Mouse (Mus musculus) fat pad, adult 2 months (tissue): ENCODE measurements around the gene Abhd15.

ENCODE experiments used
- DNase-seq: peaks from one replicate; pipeline ENCODE4 v3.0.0-alpha.2; 2011; ENCODE audit warnings: low read depth, low spot score; ENCODE audit errors: extremely low read depth

Abhd15 gene

DNA sequence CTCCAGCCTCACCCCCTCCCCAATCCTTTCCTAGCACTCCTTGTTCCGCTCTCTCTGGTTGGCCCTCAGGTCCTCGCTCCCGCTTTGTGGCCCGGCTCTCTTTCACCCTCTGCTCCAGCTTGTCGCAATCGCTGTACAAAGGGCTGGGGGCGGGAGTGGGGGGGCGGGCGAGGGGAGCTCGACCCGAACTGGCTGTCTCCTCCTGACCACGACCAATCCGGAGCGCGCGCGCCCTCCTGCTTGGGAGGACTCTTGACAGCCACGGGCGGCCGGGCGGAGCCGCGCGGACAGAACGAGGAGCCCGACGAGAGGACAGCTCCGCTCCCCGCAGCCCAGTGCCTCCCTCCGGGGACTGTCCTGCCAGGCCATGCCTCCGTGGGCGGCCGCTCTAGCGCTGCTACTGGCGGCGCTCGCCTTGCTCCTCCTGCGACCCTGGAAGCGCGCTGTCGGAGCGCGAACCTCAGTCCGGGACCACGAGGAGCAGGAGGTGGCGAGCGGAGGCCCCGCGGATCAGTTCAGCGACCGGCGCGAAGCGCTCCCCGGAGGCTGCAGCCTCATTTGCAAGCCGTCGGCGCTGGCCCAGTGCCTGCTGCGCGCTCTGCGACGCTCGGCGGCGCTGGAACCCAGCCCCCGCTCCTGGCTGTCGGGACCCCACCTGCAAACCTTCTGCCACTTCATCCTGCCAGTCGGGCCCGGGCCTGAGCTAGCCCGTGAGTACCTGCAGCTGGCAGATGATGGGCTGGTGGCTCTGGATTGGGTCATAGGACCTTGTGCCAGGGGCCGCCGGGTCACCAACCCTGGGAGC lies at the start of gene Abhd15:
Abhd15 (plus strand) TSS at position 290 of the 805 bp plus-strand sequence.
- no peak for DNase-seq

DNA sequence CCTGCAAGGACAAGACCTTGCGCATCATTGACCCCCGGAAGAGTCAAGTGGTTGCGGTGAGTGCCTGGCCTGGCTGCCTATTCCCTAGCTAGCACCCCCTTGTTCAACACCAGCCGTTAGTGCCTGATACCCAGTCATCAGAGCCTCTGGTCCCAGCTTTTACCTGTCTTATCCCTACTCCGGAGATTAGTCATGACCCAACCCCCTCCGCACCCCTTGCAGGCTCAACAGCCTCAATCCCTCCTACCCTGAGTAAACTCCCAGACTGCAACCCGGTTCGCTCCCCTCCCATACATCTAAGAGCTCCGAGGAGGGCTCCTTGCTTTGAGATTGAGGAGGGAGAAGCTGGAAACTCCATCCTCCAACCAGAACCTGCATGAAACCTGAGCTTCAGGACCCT lies 48.4 kb upstream of the Abhd15 start:
- DNase-seq: no peak

DNA sequence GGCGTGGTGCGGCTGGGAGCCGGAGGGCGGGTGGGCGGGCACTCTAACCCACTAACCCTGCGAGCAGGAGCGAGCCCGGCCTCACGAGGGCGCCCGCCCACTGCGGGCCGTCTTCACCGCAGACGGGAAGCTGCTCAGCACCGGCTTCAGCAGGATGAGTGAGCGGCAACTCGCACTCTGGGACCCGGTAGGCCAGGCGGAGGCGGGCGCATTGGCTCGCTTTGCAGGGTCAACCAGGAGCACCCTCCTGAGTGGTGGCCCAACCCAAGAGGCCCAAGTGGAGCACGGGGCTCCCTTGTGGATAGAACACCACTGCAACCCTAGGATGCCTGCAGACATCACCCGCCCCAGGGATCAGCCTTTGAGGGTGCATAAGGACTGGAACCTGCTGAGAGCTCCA lies 47.8 kb upstream of the Abhd15 start:
- no peak for DNase-seq

GRCm38 (mm10) chr11:77467784-77468183 lies 47.1 kb upstream of the Abhd15 start:
- DNase-seq: no peak

- DNase-seq: no peak
These were observed 46.5 kb upstream of the Abhd15 start for GRCm38 (mm10) chr11:77468397-77468796.

DNA sequence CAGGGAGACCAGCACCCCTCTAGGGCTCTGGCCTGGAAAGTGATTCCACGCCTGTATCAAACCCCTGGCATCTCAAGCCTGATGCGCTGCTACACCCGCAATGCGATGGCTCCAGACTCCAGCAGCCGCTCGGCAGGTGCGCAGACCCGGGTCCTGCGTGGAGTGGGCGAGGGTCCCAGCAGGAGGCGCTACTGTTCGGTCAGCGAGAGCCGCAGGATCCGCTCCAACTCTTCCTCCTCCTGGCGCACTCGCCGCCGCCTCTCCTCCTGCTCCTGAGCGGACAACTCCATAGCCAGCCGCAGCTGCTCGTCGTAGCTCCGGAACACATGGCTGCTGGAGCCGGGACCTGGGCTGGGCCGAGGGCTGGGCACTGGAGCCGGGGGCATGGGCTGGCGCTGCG lies 43.5 kb upstream of the Abhd15 start:
- DNase-seq: no peak

- no peak for DNase-seq
These were observed 42.1 kb upstream of the Abhd15 start for GRCm38 (mm10) chr11:77472775-77473174.

DNA sequence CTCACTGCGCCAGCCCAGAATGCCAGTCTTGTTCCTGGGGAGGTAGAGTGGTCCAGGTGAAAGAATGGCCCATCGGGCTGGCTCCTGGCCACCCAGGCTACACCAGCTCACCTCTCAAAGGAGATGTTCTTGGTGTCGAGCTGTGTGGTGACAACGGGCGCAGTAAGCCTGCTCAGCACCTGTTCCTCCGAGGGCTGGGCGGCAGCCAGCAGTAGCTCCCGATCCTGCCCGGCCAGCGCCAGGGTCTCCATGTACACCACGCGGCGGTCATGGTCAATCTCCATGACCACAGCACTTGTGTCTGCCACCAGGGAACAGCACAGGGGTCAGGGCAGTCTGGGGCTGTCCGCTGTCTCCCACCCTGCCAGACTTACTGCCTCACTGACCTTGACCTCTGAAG lies 38.7 kb upstream of the Abhd15 start:
- DNase-seq: no peak

- DNase-seq: no peak
These were observed 38.0 kb upstream of the Abhd15 start for GRCm38 (mm10) chr11:77476895-77477294.

GRCm38 (mm10) chr11:77483043-77483442 lies 31.9 kb upstream of the Abhd15 start:
- no peak for DNase-seq

- DNase-seq: no peak
These were observed 31.2 kb upstream of the Abhd15 start for GRCm38 (mm10) chr11:77483510-77484255.

- DNase-seq: no peak
These were observed 29.7 kb upstream of the Abhd15 start for GRCm38 (mm10) chr11:77485229-77485628.

GRCm38 (mm10) chr11:77486798-77487197 lies 28.1 kb upstream of the Abhd15 start:
- no peak for DNase-seq

GRCm38 (mm10) chr11:77488771-77489581 lies 25.9 kb upstream of the Abhd15 start:
- DNase-seq: no peak

- no peak for DNase-seq
These were observed 25.2 kb upstream of the Abhd15 start, which contains the start of gene Ankrd13b for GRCm38 (mm10) chr11:77489591-77490235. TSS of gene Ankrd13b (minus strand) at chr11:77489678.

GRCm38 (mm10) chr11:77490451-77490850 lies 24.5 kb upstream of the Abhd15 start:
- DNase-seq: no peak

GRCm38 (mm10) chr11:77491123-77491501 lies 23.8 kb upstream of the Abhd15 start:
- DNase-seq: no peak

GRCm38 (mm10) chr11:77491502-77492291 lies 23.2 kb upstream of the Abhd15 start:
- DNase-seq: no peak

- no peak for DNase-seq
These were observed 22.5 kb upstream of the Abhd15 start for GRCm38 (mm10) chr11:77492311-77492871.

- DNase-seq: no peak
These were observed 22.0 kb upstream of the Abhd15 start for GRCm38 (mm10) chr11:77492911-77493332.
